In genomic region chr4:148943099-148943498, GRCm38 (mm10) we compare ENCODE assay signal across 26 mouse cellular contexts.
"Had no signal": no experiment of that assay in that cellular context is flagged by ENCODE, and none has a peak within 500 bp of the region (broad histone marks: within the 10 kb centered on the region; RNA-seq: fewer than 3 reads in every experiment).

No protein-coding gene starts in this region.

- H3K4me3 ChIP-seq: heart, adult 2 months; heart, embryonic 13.5 days; heart, embryonic 15.5 days; hindbrain, embryonic 13.5 days; hindbrain, embryonic 15.5 days; kidney, embryonic 15.5 days; limb, embryonic 13.5 days; limb, embryonic 15.5 days; liver, embryonic 12.5 days had no signal

- H3K9ac ChIP-seq: heart, embryonic 13.5 days; heart, embryonic 15.5 days; hindbrain, embryonic 13.5 days; hindbrain, embryonic 15.5 days; kidney, embryonic 15.5 days; limb, embryonic 13.5 days; limb, embryonic 15.5 days; liver, embryonic 12.5 days had no signal

- DNase-seq: gastrocnemius, postnatal 14 days; gastrocnemius, postnatal 36 days; heart, adult 11 months; heart, adult 2 months; heart, postnatal 14 days; heart, postnatal 36 days; kidney, adult 11 months; kidney, adult 2 months; kidney, adult 9 months; kidney, postnatal 14 days; kidney, postnatal 36 days; layer of hippocampus, adult 9-11 months; layer of hippocampus, postnatal 36 days; left cerebral cortex, postnatal 4 days had no signal

- H3K4me2 ChIP-seq: heart, embryonic 11.5 days; heart, embryonic 13.5 days; heart, embryonic 15.5 days; hindbrain, embryonic 13.5 days; hindbrain, embryonic 15.5 days; kidney, embryonic 15.5 days; limb, embryonic 13.5 days; limb, embryonic 15.5 days; liver, embryonic 12.5 days had no signal

- ATAC-seq: hindbrain, postnatal 0 days; intestine, embryonic 16.5 days; liver, embryonic 12.5 days had no signal

- H3K27ac ChIP-seq: heart, adult 2 months; heart, embryonic 13.5 days; heart, embryonic 15.5 days; hindbrain, embryonic 13.5 days; hindbrain, embryonic 15.5 days; hindbrain, postnatal 0 days; kidney, embryonic 15.5 days; kidney, postnatal 0 days; limb, embryonic 13.5 days; limb, embryonic 15.5 days; liver, embryonic 12.5 days had no signal

- H3K36me3 ChIP-seq: hindbrain, embryonic 15.5 days; limb, embryonic 13.5 days; limb, embryonic 15.5 days; liver, embryonic 12.5 days had no signal

- H3K9me3 ChIP-seq: heart, embryonic 13.5 days; heart, embryonic 15.5 days; hindbrain, embryonic 13.5 days; hindbrain, embryonic 15.5 days; kidney, embryonic 15.5 days; limb, embryonic 13.5 days; limb, embryonic 15.5 days; liver, embryonic 12.5 days had no signal
